Mouse (Mus musculus): ENCODE measurements at regions not wholly inside any gene's neighbourhood (a gene's known extent, or its start where the extent isn't known, plus 50 kb on each side); places are given as distances from the start of the nearest gene placed in this dataset.

DNA sequence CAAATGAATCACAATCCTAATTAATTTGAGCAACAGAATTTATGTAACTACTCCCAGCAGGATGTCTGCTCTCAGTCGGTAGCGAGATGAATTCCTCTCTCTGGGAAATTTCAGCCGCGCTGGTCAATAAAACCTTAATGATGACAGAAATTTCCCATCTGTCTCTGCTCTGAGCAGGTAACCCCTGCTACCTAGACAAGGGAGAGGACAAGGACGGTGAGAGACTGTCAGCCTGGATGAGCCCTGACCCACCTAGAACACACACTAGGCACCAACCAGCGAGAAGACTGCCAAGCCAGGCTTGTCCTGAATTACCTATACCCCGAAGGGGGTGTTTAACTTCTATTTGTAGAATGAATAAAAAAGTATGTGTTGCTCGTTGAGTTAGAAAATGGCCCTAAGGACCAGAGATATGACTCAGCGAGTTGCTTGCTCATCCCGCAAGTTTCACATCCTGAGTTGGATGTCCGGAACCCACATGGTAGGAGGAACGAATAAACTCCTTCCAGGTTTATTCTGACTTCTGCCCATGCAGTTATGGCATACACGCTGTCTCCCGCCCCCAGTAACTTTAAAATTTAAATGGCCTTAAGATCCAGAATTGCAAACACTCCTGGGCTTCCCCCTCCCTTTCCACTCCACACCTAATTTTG is 69.5 kb upstream of the Slc35c1 start:
- TF ChIP-seq CTCF (IDR thresholded peaks at IDR 0.05; ENCODE audit: borderline replicate concordance, insufficient read depth, low read depth, low read length) = no peak
- no peak for TF ChIP-seq POLR2A (IDR thresholded peaks at IDR 0.05; ENCODE audit: borderline replicate concordance, insufficient read depth, low read length)

Measured in cerebellum, adult 2 months (tissue).